ENCODE assay signal across 8 mouse cellular contexts in genomic region chr17:35058911-35059892, GRCm38 (mm10). TPM values are rescaled to one million over a fixed set of nuclear protein-coding genes. Genes with fewer than 3 reads are reported as not detected.
DNase-seq lines count a peak whose midpoint lies in the region; ATAC-seq and TF ChIP-seq lines count a peak whose summit lies in the region.

TSS of gene Ddah2 (plus strand) at chr17:35059035.

- TF ChIP-seq POLR2A in brain, embryonic 14.5 days (IDR thresholded peaks at IDR 0.05; ENCODE audit: borderline replicate concordance, extremely low read depth, insufficient read depth, insufficient read length, poor library complexity, severe bottlenecking): peak; percentile 33; the same call in 1 of the 2 replicates

- H3K27me3 ChIP-seq in heart, embryonic 13.5 days (replicated peaks): peaks cover 13% of the 10 kb centered on the region
- no peaks in the 10 kb centered on the region for H3K27me3 ChIP-seq in kidney, postnatal 0 days (ENCODE audit: insufficient read depth, low read length)
- H3K27me3 ChIP-seq in liver, embryonic 15.5 days: peaks cover 33% of the 10 kb centered on the region
- 0 out of 2 replicates have a peak, but pooled peaks cover 3% of the 10 kb centered on the region for H3K27me3 ChIP-seq in neural tube, embryonic 12.5 days (replicated peaks)
- no peaks in the 10 kb centered on the region for H3K27me3 ChIP-seq in stomach, postnatal 0 days (ENCODE audit: control insufficient read depth, insufficient read depth, low read length)

- WGBS in heart, embryonic 13.5 days: under 1% methylated on average over 57 of the region's 57 CpGs
- under 1% methylated on average over 57 of the region's 57 CpGs for WGBS in kidney, postnatal 0 days
- WGBS in liver, embryonic 15.5 days (ENCODE audit: insufficient replicate concordance): under 1% methylated on average over 57 of the region's 57 CpGs
- WGBS in neural tube, embryonic 12.5 days: under 1% methylated on average over 57 of the region's 57 CpGs
- under 1% methylated on average over 57 of the region's 57 CpGs for WGBS in stomach, postnatal 0 days

- peaks cover 74% of the 10 kb centered on the region for H3K36me3 ChIP-seq in heart, embryonic 13.5 days
- peaks cover 34% of the 10 kb centered on the region for H3K36me3 ChIP-seq in kidney, postnatal 0 days (ENCODE audit: insufficient read depth, low read length)
- H3K36me3 ChIP-seq in liver, embryonic 15.5 days (replicated peaks): peaks cover 42% of the 10 kb centered on the region
- H3K36me3 ChIP-seq in neural tube, embryonic 12.5 days: peaks cover 50% of the 10 kb centered on the region
- H3K36me3 ChIP-seq in stomach, postnatal 0 days (ENCODE audit: control insufficient read depth, insufficient read depth, low read length): peaks cover 28% of the 10 kb centered on the region

- H3K9ac ChIP-seq in heart, embryonic 13.5 days: peak within 1 kb of the TSS; percentile 97
- peak within 1 kb of the TSS; percentile 77 for H3K9ac ChIP-seq in kidney, postnatal 0 days (ENCODE audit: low read depth, low read length)
- H3K9ac ChIP-seq in liver, embryonic 15.5 days: peak within 1 kb of the TSS; percentile 26; the same call in 1 of the 2 replicates
- H3K9ac ChIP-seq in neural tube, embryonic 12.5 days: peak within 1 kb of the TSS; percentile 86
- H3K9ac ChIP-seq in stomach, postnatal 0 days (ENCODE audit: low read length): peak within 1 kb of the TSS; percentile 79

- TF ChIP-seq CTCF in brain, embryonic 14.5 days (IDR thresholded peaks at IDR 0.05; ENCODE audit: borderline replicate concordance, extremely low read depth, insufficient read depth, insufficient read length): peak; percentile 74
- peak; percentile 78 for TF ChIP-seq CTCF in kidney, postnatal 0 days (IDR thresholded peaks at IDR 0.05; ENCODE audit: low read depth)
- TF ChIP-seq CTCF in stomach, postnatal 0 days (IDR thresholded peaks at IDR 0.05; ENCODE audit: low read depth): peak; percentile 79

- peak within 1 kb of the TSS; percentile 82 for H3K4me2 ChIP-seq in heart, embryonic 13.5 days
- H3K4me2 ChIP-seq in kidney, postnatal 0 days (ENCODE audit: low read length): peak within 1 kb of the TSS; percentile 94
- peak within 1 kb of the TSS; percentile 88 for H3K4me2 ChIP-seq in liver, embryonic 15.5 days
- peak within 1 kb of the TSS; percentile 94 for H3K4me2 ChIP-seq in neural tube, embryonic 12.5 days (replicated peaks)
- peak within 1 kb of the TSS; percentile 63 for H3K4me2 ChIP-seq in stomach, postnatal 0 days (replicated peaks; ENCODE audit: low read depth)

- peak within 1 kb of the TSS; percentile 86 for H3K4me3 ChIP-seq in heart, embryonic 13.5 days
- H3K4me3 ChIP-seq in kidney, postnatal 0 days (replicated peaks; ENCODE audit: low read depth, low read length): peak within 1 kb of the TSS; percentile 77
- H3K4me3 ChIP-seq in liver, embryonic 15.5 days (replicated peaks): peak within 1 kb of the TSS; percentile 58
- H3K4me3 ChIP-seq in neural tube, embryonic 12.5 days: peak within 1 kb of the TSS; percentile 80
- peak within 1 kb of the TSS; percentile 65 for H3K4me3 ChIP-seq in stomach, postnatal 0 days (ENCODE audit: low read depth, low read length)

- H3K27ac ChIP-seq in heart, embryonic 13.5 days (replicated peaks): peak within 1 kb of the TSS; percentile 96
- peak within 1 kb of the TSS; percentile 94 for H3K27ac ChIP-seq in kidney, postnatal 0 days
- H3K27ac ChIP-seq in liver, embryonic 15.5 days (replicated peaks): peak within 1 kb of the TSS; percentile 43; the same call in 1 of the 2 replicates
- peak within 1 kb of the TSS; percentile 75 for H3K27ac ChIP-seq in neural tube, embryonic 12.5 days
- peak within 1 kb of the TSS; percentile 89 for H3K27ac ChIP-seq in stomach, postnatal 0 days (replicated peaks)

- peak; percentile 89 for ATAC-seq in heart, embryonic 13.5 days (ENCODE audit: extremely low read depth, insufficient number of reproducible peaks, low FRiP score, low TSS enrichment)
- ATAC-seq in kidney, postnatal 0 days (replicated peaks; ENCODE audit: low FRiP score, low read depth): peak; percentile 90
- peak; percentile 69 for ATAC-seq in liver, embryonic 15.5 days (ENCODE audit: insufficient read depth)
- peak; percentile 93 for ATAC-seq in neural tube, embryonic 12.5 days (ENCODE audit: low FRiP score, low read depth)
- ATAC-seq in stomach, postnatal 0 days (ENCODE audit: low FRiP score, low TSS enrichment): peak; percentile 88

- no peak for TF ChIP-seq EP300 in stomach, postnatal 0 days (optimal IDR thresholded peaks at IDR 0.05)

- no peaks in the 10 kb centered on the region for H3K9me3 ChIP-seq in heart, embryonic 13.5 days
- H3K9me3 ChIP-seq in kidney, postnatal 0 days (replicated peaks; ENCODE audit: low read length): no peaks in the 10 kb centered on the region
- H3K9me3 ChIP-seq in liver, embryonic 15.5 days (replicated peaks): no peaks in the 10 kb centered on the region
- no peaks in the 10 kb centered on the region for H3K9me3 ChIP-seq in neural tube, embryonic 12.5 days
- no peaks in the 10 kb centered on the region for H3K9me3 ChIP-seq in stomach, postnatal 0 days (ENCODE audit: control insufficient read depth, low read length)

- peaks cover 42% of the 10 kb centered on the region for H3K4me1 ChIP-seq in heart, embryonic 13.5 days
- peaks cover 8% of the 10 kb centered on the region for H3K4me1 ChIP-seq in kidney, postnatal 0 days (replicated peaks; ENCODE audit: insufficient read depth, low read length)
- peaks cover 58% of the 10 kb centered on the region for H3K4me1 ChIP-seq in liver, embryonic 15.5 days (replicated peaks)
- H3K4me1 ChIP-seq in neural tube, embryonic 12.5 days: peaks cover 23% of the 10 kb centered on the region
- no peaks in the 10 kb centered on the region for H3K4me1 ChIP-seq in stomach, postnatal 0 days (replicated peaks; ENCODE audit: control insufficient read depth, insufficient read depth)

- peak; percentile 90 for DNase-seq in CD4-positive, CD25-positive, alpha-beta regulatory T cell, adult 2 months (ENCODE audit: low read depth, low spot score)
- peak; percentile 97 for DNase-seq in brain, embryonic 14.5 days (ENCODE audit: low read depth)
- DNase-seq in fibroblast of lung, adult 2 months (ENCODE audit: low read depth): peak; percentile 57
- DNase-seq in kidney, postnatal 0 days (ENCODE audit: low spot score): peak; percentile 98
- peak; percentile 85 for DNase-seq in stomach, postnatal 0 days (ENCODE audit: low spot score)

RNA-seq across cellular contexts. Expression of gene Ddah2, which starts in this region (rescaled TPM):
- polyA plus RNA-seq in brain, embryonic 14.5 days (2012; rRNA removed): 322 and 438 TPM in 2 replicates
- 194 and 207 TPM in 2 replicates for polyA plus RNA-seq in heart, embryonic 13.5 days (2015; fragmentation: Nextera tagmentation; extraction: Ambion mirVana)
- 227 and 244 TPM in 2 replicates for polyA plus RNA-seq in kidney, postnatal 0 days (2015; fragmentation: Nextera tagmentation; extraction: Ambion mirVana)
- 18.6 and 22.8 TPM in 2 replicates for polyA plus RNA-seq in liver, embryonic 15.5 days (2015; fragmentation: Nextera tagmentation; extraction: Ambion mirVana)
- 564 and 591 TPM in 2 replicates for polyA plus RNA-seq in neural tube, embryonic 12.5 days (2016; fragmentation: Nextera tagmentation; extraction: Ambion mirVana)
- polyA plus RNA-seq in stomach, postnatal 0 days (2015; fragmentation: Nextera tagmentation; extraction: Ambion mirVana): 84.8 and 86.8 TPM in 2 replicates

Comparison
In these comparisons a context has a peak if more than half of its experiments do, and no peak if none do; other contexts are left out.
1. Peak in every context shown above with its lines: DNase-seq, ATAC-seq, H3K4me3 ChIP-seq and H3K27ac ChIP-seq.
2. H3K27ac ChIP-seq: peak in every context shown above with its lines; median percentile 96 in heart, embryonic 13.5 days; 94 in kidney, postnatal 0 days; 89 in stomach, postnatal 0 days; 75 in neural tube, embryonic 12.5 days; 43 in liver, embryonic 15.5 days.
3. H3K9ac ChIP-seq: peak in every context shown above with its lines; median percentile 97 in heart, embryonic 13.5 days; 86 in neural tube, embryonic 12.5 days; 79 in stomach, postnatal 0 days; 77 in kidney, postnatal 0 days; 26 in liver, embryonic 15.5 days.